Comparison of ENCODE assay signal across 26 mouse cellular contexts in the genomic region with DNA sequence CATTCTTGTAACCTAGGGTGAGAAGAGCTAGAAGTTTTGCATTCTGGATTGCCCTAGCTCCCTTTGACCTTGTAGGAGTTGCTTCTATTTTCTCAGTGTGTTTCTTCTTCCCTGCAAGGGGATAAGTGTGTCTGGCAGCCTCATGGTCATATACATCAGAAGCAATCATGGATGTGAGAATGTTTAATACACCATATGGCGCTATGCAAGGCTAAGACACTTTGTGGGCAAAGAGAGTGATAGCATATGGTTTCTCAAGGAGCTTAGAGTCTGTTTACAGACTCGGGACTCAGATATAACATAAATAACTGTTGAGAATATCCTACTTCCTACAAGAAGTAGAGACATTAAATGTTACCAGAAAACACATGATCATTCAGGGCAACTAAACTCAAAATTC.
DNase-seq lines count a peak whose midpoint lies in the region; ATAC-seq and TF ChIP-seq lines count a peak whose summit lies in the region.
"Had no signal": no experiment of that assay in that cellular context is flagged by ENCODE, and none has a peak within 500 bp of the region (broad histone marks: within the 10 kb centered on the region; RNA-seq: fewer than 3 reads in every experiment).

No protein-coding gene starts in this region.

- intact Hi-C loops in heart, postnatal 14 days (cut with DNase I), result no loop called here

- no peak overlapping the region for H3K4me2 ChIP-seq in forebrain, embryonic 14.5 days (ENCODE audit: low read length)
- no peak overlapping the region for H3K4me2 ChIP-seq in forebrain, embryonic 11.5 days (ENCODE audit: low read depth, low read length, severe bottlenecking)
- H3K4me2 ChIP-seq in intestine, embryonic 15.5 days (replicated peaks), result no peak overlapping the region
- no peak overlapping the region for H3K4me2 ChIP-seq in intestine, postnatal 0 days (replicated peaks; ENCODE audit: low read depth)
- H3K4me2 ChIP-seq in forebrain, embryonic 16.5 days (ENCODE audit: low read length), result no peak overlapping the region
- H3K4me2 ChIP-seq: heart, embryonic 13.5 days; limb, embryonic 12.5 days; liver, embryonic 11.5 days; midbrain, embryonic 12.5 days had no signal

- H3K36me3 ChIP-seq in forebrain, embryonic 14.5 days (ENCODE audit: control insufficient read depth, insufficient read depth, low read length), result no peaks in the 10 kb centered on the region
- H3K36me3 ChIP-seq in forebrain, embryonic 11.5 days (ENCODE audit: control insufficient read depth, insufficient read depth, low read length), result no peaks in the 10 kb centered on the region
- no peaks in the 10 kb centered on the region for H3K36me3 ChIP-seq in intestine, embryonic 15.5 days
- H3K36me3 ChIP-seq in intestine, postnatal 0 days (ENCODE audit: control insufficient read depth, insufficient read depth), result no peaks in the 10 kb centered on the region
- no peaks in the 10 kb centered on the region for H3K36me3 ChIP-seq in forebrain, embryonic 16.5 days (ENCODE audit: control insufficient read depth, insufficient read depth)
- H3K36me3 ChIP-seq: heart, embryonic 13.5 days; hindbrain, embryonic 10.5 days; limb, embryonic 12.5 days; midbrain, embryonic 12.5 days had no signal

- ATAC-seq in forebrain, embryonic 14.5 days, result peak; percentile 76; the same call in 1 of the 2 replicates
- no peak for ATAC-seq in forebrain, embryonic 11.5 days (replicated peaks; ENCODE audit: low FRiP score)
- peak; percentile 31; the same call in 1 of the 2 replicates for ATAC-seq in intestine, embryonic 15.5 days
- no peak for ATAC-seq in intestine, postnatal 0 days
- peak; percentile 80 for ATAC-seq in forebrain, embryonic 16.5 days
- ATAC-seq: CD4-positive, CD25-positive, alpha-beta regulatory T cell, adult 4 months; hindbrain, embryonic 16.5 days had no signal

- H3K9ac ChIP-seq in forebrain, embryonic 14.5 days (ENCODE audit: low read length), result no peak overlapping the region
- no peak overlapping the region for H3K9ac ChIP-seq in forebrain, embryonic 11.5 days (ENCODE audit: low read length)
- H3K9ac ChIP-seq in intestine, embryonic 15.5 days, result no peak overlapping the region
- no peak overlapping the region for H3K9ac ChIP-seq in intestine, postnatal 0 days (ENCODE audit: low read depth, low read length)
- H3K9ac ChIP-seq in forebrain, embryonic 16.5 days (replicated peaks; ENCODE audit: low read depth, low read length), result no peak overlapping the region
- H3K9ac ChIP-seq: heart, embryonic 13.5 days; limb, embryonic 12.5 days; midbrain, embryonic 12.5 days had no signal

- no peak overlapping the region for H3K4me3 ChIP-seq in forebrain, embryonic 14.5 days (ENCODE audit: low read depth, low read length)
- no peak overlapping the region for H3K4me3 ChIP-seq in forebrain, embryonic 11.5 days (ENCODE audit: low read depth, low read length)
- H3K4me3 ChIP-seq in intestine, embryonic 15.5 days (replicated peaks), result no peak overlapping the region
- H3K4me3 ChIP-seq in intestine, postnatal 0 days (ENCODE audit: low read depth, low read length), result no peak overlapping the region
- H3K4me3 ChIP-seq in forebrain, embryonic 16.5 days (replicated peaks; ENCODE audit: low read length), result no peak overlapping the region
- H3K4me3 ChIP-seq: gastrocnemius, adult 2 months; heart, embryonic 13.5 days; hindbrain, embryonic 10.5 days; limb, embryonic 12.5 days; megakaryocyte, embryonic 14.5 days; midbrain, embryonic 12.5 days had no signal

- TF ChIP-seq CTCF in intestine, postnatal 0 days (IDR thresholded peaks at IDR 0.05; ENCODE audit: low read depth), result no peak

- 65% methylated on average over 2 of the region's 2 CpGs for WGBS in forebrain, embryonic 14.5 days
- WGBS in forebrain, embryonic 11.5 days, result 80% methylated on average over 2 of the region's 2 CpGs
- WGBS in intestine, embryonic 15.5 days, result 66% methylated on average over 2 of the region's 2 CpGs
- WGBS in intestine, postnatal 0 days, result 54% methylated on average over 2 of the region's 2 CpGs
- 68% methylated on average over 2 of the region's 2 CpGs for WGBS in forebrain, embryonic 16.5 days

- H3K27ac ChIP-seq in forebrain, embryonic 14.5 days (ENCODE audit: low read depth, low read length), result no peak overlapping the region
- H3K27ac ChIP-seq in forebrain, embryonic 11.5 days (ENCODE audit: low read depth, low read length), result no peak overlapping the region
- H3K27ac ChIP-seq in intestine, embryonic 15.5 days, result no peak overlapping the region
- no peak overlapping the region for H3K27ac ChIP-seq in intestine, postnatal 0 days (ENCODE audit: low read depth, low read length)
- H3K27ac ChIP-seq in forebrain, embryonic 16.5 days (ENCODE audit: low read length), result no peak overlapping the region
- H3K27ac ChIP-seq: gastrocnemius, adult 2 months; heart, embryonic 13.5 days; hindbrain, embryonic 10.5 days; limb, embryonic 12.5 days; midbrain, embryonic 12.5 days had no signal

- H3K27me3 ChIP-seq in forebrain, embryonic 14.5 days (replicated peaks; ENCODE audit: control insufficient read depth, insufficient read depth, low read length), result no peaks in the 10 kb centered on the region
- H3K27me3 ChIP-seq in forebrain, embryonic 11.5 days (ENCODE audit: control insufficient read depth, insufficient read depth, low read length), result no peaks in the 10 kb centered on the region
- no peaks in the 10 kb centered on the region for H3K27me3 ChIP-seq in intestine, embryonic 15.5 days (replicated peaks)
- H3K27me3 ChIP-seq in intestine, postnatal 0 days (replicated peaks; ENCODE audit: control insufficient read depth, insufficient read depth, low read length), result no peaks in the 10 kb centered on the region
- no peaks in the 10 kb centered on the region for H3K27me3 ChIP-seq in forebrain, embryonic 16.5 days (replicated peaks; ENCODE audit: control insufficient read depth, insufficient read depth, low read length)
- H3K27me3 ChIP-seq: heart, embryonic 13.5 days; limb, embryonic 12.5 days; megakaryocyte, embryonic 14.5 days; midbrain, embryonic 12.5 days had no signal

- no peaks in the 10 kb centered on the region for H3K9me3 ChIP-seq in forebrain, embryonic 14.5 days (replicated peaks; ENCODE audit: control insufficient read depth, low read length)
- H3K9me3 ChIP-seq in forebrain, embryonic 11.5 days (ENCODE audit: control insufficient read depth, low read length), result no peaks in the 10 kb centered on the region
- no peaks in the 10 kb centered on the region for H3K9me3 ChIP-seq in intestine, embryonic 15.5 days
- no peaks in the 10 kb centered on the region for H3K9me3 ChIP-seq in intestine, postnatal 0 days (ENCODE audit: control insufficient read depth)
- H3K9me3 ChIP-seq in forebrain, embryonic 16.5 days (ENCODE audit: control insufficient read depth, low read length), result no peaks in the 10 kb centered on the region
- H3K9me3 ChIP-seq: heart, embryonic 13.5 days; hindbrain, embryonic 10.5 days; limb, embryonic 12.5 days; midbrain, embryonic 12.5 days had no signal

- no peaks in the 10 kb centered on the region for H3K4me1 ChIP-seq in forebrain, embryonic 14.5 days (ENCODE audit: control insufficient read depth, insufficient read depth, low read length)
- H3K4me1 ChIP-seq in forebrain, embryonic 11.5 days (replicated peaks; ENCODE audit: control insufficient read depth, insufficient read depth, low read length), result no peaks in the 10 kb centered on the region
- H3K4me1 ChIP-seq in intestine, embryonic 15.5 days (replicated peaks), result no peaks in the 10 kb centered on the region
- no peaks in the 10 kb centered on the region for H3K4me1 ChIP-seq in intestine, postnatal 0 days (replicated peaks; ENCODE audit: control insufficient read depth, insufficient read depth, low read length)
- H3K4me1 ChIP-seq in forebrain, embryonic 16.5 days (replicated peaks; ENCODE audit: control insufficient read depth, insufficient read depth, low read length), result no peaks in the 10 kb centered on the region; the same call in 1 of the 2 replicates
- H3K4me1 ChIP-seq: heart, embryonic 13.5 days; hindbrain, embryonic 10.5 days; limb, embryonic 12.5 days; megakaryocyte, embryonic 14.5 days had no signal

- DNase-seq in forebrain, embryonic 14.5 days (ENCODE audit: low spot score), result peak; percentile 75
- no peak for DNase-seq in forebrain, embryonic 11.5 days (ENCODE audit: low spot score)
- DNase-seq in brain, adult 2 months (ENCODE audit: low read depth, low spot score), result peak; percentile 54
- DNase-seq in cerebellum, adult 9-10 months, result no peak
- DNase-seq in heart, postnatal 14 days, result no peak
- DNase-seq: adrenal gland, postnatal 14 days; cerebellum, adult 2 months; cerebellum, postnatal 25 days; gastrocnemius, adult 2 months; heart, postnatal 10 days; kidney, adult 11 months; kidney, postnatal 14 days; layer of hippocampus, adult 9-11 months; lung, postnatal 4 days; thymus, postnatal 25 days had no signal

Comparison
In these comparisons a context has a peak if more than half of its experiments do, and no peak if none do; other contexts are left out.
1. ATAC-seq: peak in forebrain, embryonic 14.5 days (single experiment), intestine, embryonic 15.5 days (single experiment) and forebrain, embryonic 16.5 days (single experiment); none in forebrain, embryonic 11.5 days (single experiment) and intestine, postnatal 0 days (single experiment).
2. DNase-seq: peak in forebrain, embryonic 14.5 days (single experiment) and brain, adult 2 months (single experiment); none in forebrain, embryonic 11.5 days (single experiment), cerebellum, adult 9-10 months (single experiment) and heart, postnatal 14 days (0 of 2).